Mouse (Mus musculus): ENCODE data around the gene Prss35. TPM values are rescaled to one million over a fixed set of nuclear protein-coding genes. Genes with fewer than 3 reads are reported as not detected.

Gene Prss35
- polyA plus RNA-seq, 1 experiment from 2014 or later: 8.4 TPM

DNA sequence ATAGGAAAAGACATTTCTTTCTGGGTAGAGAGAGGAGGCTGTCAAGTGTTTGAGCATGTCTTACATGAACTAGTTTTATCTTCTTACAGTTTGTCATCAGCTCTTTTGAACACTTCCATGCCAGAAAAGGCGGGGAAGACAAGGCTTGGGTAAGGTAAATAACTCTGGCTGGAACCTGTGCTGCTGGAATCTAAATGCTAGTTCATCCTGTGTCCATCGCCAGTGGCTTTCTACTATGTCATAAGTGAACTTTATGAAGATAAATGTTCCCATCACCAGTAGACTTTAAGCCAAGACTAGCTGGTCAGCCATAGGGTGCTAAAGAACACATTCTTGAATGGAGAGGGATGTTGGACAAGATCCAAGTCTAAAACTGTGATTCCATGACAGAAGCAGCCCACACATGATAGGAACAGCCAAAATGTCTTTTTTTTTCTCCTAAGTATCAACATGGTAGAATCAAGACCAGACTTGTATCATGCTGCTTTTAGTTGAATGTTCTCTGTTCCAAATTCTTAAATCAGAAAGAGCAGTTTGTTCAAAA, 33.3 kb upstream of the Prss35 start:
- WGBS: 82% methylated on average over 2 of the region's 2 CpGs
- H3K27ac ChIP-seq (ENCODE audit: low read length): no peak overlapping the region
- no peak overlapping the region for H3K4me3 ChIP-seq (ENCODE audit: low read length)
- no peak overlapping the region for H3K9ac ChIP-seq (replicated peaks; ENCODE audit: low read length)
- H3K4me2 ChIP-seq (replicated peaks; ENCODE audit: low read depth, low read length): no peak overlapping the region
- H3K4me1 ChIP-seq (ENCODE audit: insufficient read depth, low read length): no peaks in the 10 kb centered on the region
- H3K36me3 ChIP-seq (ENCODE audit: insufficient read depth, low read length): no peaks in the 10 kb centered on the region
- no peak for ATAC-seq (ENCODE audit: low FRiP score, low TSS enrichment)
- H3K9me3 ChIP-seq (ENCODE audit: low read length): no peaks in the 10 kb centered on the region
- no peaks in the 10 kb centered on the region for H3K27me3 ChIP-seq (ENCODE audit: insufficient read depth, low read length)

DNA sequence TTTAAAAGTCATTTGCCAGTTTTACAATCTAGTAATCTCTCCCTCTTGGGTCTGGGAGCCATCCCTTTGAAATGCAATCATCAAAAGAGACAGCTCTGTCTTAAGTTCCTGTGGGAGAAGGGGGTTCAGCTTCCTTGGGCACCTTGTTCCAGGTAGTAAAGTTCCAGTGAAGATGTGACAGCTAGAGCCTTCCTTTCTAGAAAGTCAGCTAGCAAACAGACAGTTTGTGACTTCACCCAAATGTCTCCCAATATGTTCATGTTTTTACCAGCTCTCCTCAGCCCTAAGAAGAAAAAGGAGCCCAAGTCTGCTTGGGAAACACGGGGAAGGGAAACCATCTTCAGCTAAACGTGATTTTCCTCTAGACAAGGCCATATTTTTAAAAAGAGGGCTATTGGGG, 30.8 kb upstream of the Prss35 start:
- ATAC-seq (ENCODE audit: low FRiP score, low TSS enrichment): no peak
- Histone ChIP-seq H3K36me3 (ENCODE audit: insufficient read depth, low read length) (no peaks in the 10 kb centered on the region), H3K9ac (replicated peaks; ENCODE audit: low read length) (no peak overlapping the region), H3K4me2 (replicated peaks; ENCODE audit: low read depth, low read length) (no peak overlapping the region), H3K27me3 (ENCODE audit: insufficient read depth, low read length) (no peaks in the 10 kb centered on the region), H3K4me3 (ENCODE audit: low read length) (no peak overlapping the region), H3K4me1 (ENCODE audit: insufficient read depth, low read length) (no peaks in the 10 kb centered on the region), H3K9me3 (ENCODE audit: low read length) (no peaks in the 10 kb centered on the region), H3K27ac (ENCODE audit: low read length) (no peak overlapping the region)
- 54% methylated on average over 2 of the region's 2 CpGs for WGBS

DNA sequence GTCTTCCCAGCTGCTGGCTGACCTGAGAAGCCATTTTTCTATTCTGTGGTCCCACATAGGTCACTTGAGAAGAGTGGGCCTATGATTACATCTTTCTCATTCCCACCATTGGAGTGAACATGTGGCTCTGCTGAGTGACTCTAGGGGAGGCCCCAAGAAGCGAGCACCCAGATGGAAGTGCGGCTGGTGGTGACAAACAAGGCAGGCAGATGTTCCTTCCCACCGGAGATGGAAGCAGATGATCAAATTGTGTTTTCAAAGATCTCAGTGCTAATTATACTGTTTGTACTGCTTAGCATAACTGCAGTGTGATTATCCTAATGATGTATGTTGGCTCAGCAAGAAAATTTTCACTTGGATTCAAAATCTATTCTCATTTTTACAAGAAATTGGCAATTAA, 29.4 kb upstream of the Prss35 start:
- Histone ChIP-seq H3K27ac (ENCODE audit: low read length) (no peak overlapping the region), H3K4me1 (ENCODE audit: insufficient read depth, low read length) (no peaks in the 10 kb centered on the region), H3K4me3 (ENCODE audit: low read length) (no peak overlapping the region), H3K4me2 (replicated peaks; ENCODE audit: low read depth, low read length) (no peak overlapping the region), H3K36me3 (ENCODE audit: insufficient read depth, low read length) (no peaks in the 10 kb centered on the region), H3K27me3 (ENCODE audit: insufficient read depth, low read length) (no peaks in the 10 kb centered on the region), H3K9ac (replicated peaks; ENCODE audit: low read length) (no peak overlapping the region), H3K9me3 (ENCODE audit: low read length) (no peaks in the 10 kb centered on the region)
- no peak for ATAC-seq (ENCODE audit: low FRiP score, low TSS enrichment)
- WGBS: 88% methylated on average over 3 of the region's 3 CpGs

DNA sequence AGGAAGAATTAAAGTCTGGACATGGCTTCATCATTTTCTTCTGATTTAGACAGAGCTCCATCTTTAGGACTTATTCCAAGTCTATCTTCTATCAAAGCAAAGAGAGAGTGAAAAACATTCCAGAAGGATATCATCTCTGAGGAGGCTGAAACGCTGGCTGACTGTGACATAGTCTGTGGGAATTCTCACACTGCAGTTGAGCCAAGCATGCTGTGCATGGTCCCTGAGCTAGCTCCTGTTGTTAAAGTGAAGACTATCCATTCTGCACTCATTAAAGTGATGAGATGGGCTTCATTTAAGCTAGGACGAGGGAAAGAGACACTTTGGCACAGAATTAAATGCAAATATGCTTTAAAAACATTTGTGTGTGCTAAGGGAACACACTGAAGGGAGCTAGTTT, 26.9 kb upstream of the Prss35 start:
- no peak overlapping the region for H3K4me3 ChIP-seq (ENCODE audit: low read length)
- H3K4me1 ChIP-seq (ENCODE audit: insufficient read depth, low read length): no peaks in the 10 kb centered on the region
- no peaks in the 10 kb centered on the region for H3K27me3 ChIP-seq (ENCODE audit: insufficient read depth, low read length)
- 49% methylated on average over 2 of the region's 2 CpGs for WGBS
- no peak overlapping the region for H3K9ac ChIP-seq (replicated peaks; ENCODE audit: low read length)
- H3K27ac ChIP-seq (ENCODE audit: low read length): no peak overlapping the region
- H3K36me3 ChIP-seq (ENCODE audit: insufficient read depth, low read length): no peaks in the 10 kb centered on the region
- no peaks in the 10 kb centered on the region for H3K9me3 ChIP-seq (ENCODE audit: low read length)
- ATAC-seq (ENCODE audit: low FRiP score, low TSS enrichment): no peak
- H3K4me2 ChIP-seq (replicated peaks; ENCODE audit: low read depth, low read length): no peak overlapping the region

DNA sequence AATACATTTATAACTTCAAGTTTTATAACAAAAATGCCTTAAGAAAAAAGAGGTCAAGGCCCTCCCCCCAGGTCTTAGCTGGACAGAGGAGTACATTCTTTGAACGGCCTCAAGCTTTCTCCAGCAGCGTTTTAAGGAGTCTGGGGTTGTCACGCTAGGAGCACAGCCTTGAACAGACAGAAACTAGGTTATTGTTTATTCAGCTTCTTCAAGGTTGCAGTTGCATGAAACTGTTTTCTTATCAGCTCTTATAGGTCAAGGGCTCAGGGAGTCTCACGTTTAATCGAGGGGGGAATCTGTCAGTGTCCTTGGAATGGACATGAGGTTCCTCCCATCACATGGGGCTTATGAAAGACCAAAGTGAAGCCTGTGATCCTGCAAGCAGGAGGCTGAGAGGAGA, 26.3 kb upstream of the Prss35 start:
- H3K4me2 ChIP-seq (replicated peaks; ENCODE audit: low read depth, low read length): no peak overlapping the region
- H3K27ac ChIP-seq (ENCODE audit: low read length): no peak overlapping the region
- H3K4me3 ChIP-seq (ENCODE audit: low read length): no peak overlapping the region
- no peaks in the 10 kb centered on the region for H3K36me3 ChIP-seq (ENCODE audit: insufficient read depth, low read length)
- no peak overlapping the region for H3K9ac ChIP-seq (replicated peaks; ENCODE audit: low read length)
- 33% methylated on average over 5 of the region's 5 CpGs for WGBS
- H3K9me3 ChIP-seq (ENCODE audit: low read length): no peaks in the 10 kb centered on the region
- no peaks in the 10 kb centered on the region for H3K4me1 ChIP-seq (ENCODE audit: insufficient read depth, low read length)
- H3K27me3 ChIP-seq (ENCODE audit: insufficient read depth, low read length): no peaks in the 10 kb centered on the region
- no peak for ATAC-seq (ENCODE audit: low FRiP score, low TSS enrichment)

DNA sequence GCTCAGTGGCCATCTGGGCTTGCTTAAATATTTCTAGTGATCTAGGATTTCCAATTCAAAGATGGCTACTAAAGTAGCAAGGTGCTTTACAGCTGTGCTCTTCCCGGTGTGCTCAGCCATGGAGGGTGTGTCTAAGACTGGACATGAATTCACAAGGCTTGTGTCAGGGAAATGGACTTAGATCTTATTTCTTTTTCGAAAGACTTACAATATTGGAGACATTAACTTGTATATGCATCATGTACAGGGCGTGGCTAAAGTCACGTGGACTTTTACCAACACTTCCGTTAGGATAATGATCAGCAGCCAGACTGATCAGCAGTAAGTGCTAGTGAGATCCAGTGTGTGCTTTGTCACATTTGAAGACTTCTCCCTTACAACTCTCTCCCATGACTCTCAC, 23.2 kb upstream of the Prss35 start:
- WGBS: 91% methylated on average over 5 of the region's 5 CpGs

DNA sequence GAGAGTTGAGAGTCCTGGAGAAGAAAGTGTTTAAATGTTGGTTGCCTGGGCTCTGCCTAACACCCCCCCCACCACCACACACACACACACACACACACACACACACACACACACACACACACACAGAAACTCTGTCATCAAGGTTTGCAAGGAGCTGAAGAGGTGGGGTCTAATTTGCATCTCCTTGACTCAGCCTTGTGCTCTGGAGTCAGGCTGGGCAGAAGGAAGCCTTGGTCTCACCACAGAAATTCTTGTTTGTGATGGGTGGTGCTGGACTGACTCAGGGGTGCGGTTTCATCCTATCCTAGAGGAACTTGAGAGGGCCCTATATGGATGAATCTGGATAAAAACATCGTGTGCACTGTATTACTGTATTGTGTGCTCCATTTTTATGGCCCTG, 22.7 kb upstream of the Prss35 start:
- H3K4me2 ChIP-seq (replicated peaks; ENCODE audit: low read depth, low read length): no peak overlapping the region
- no peaks in the 10 kb centered on the region for H3K36me3 ChIP-seq (ENCODE audit: insufficient read depth, low read length)
- 0 out of 2 replicates have a peak, but pooled peaks have one; percentile 19 for ATAC-seq (ENCODE audit: low FRiP score, low TSS enrichment)
- no peaks in the 10 kb centered on the region for H3K9me3 ChIP-seq (ENCODE audit: low read length)
- H3K4me1 ChIP-seq (ENCODE audit: insufficient read depth, low read length): no peaks in the 10 kb centered on the region
- H3K9ac ChIP-seq (replicated peaks; ENCODE audit: low read length): no peak overlapping the region
- no peaks in the 10 kb centered on the region for H3K27me3 ChIP-seq (ENCODE audit: insufficient read depth, low read length)
- no peak overlapping the region for H3K4me3 ChIP-seq (ENCODE audit: low read length)
- WGBS: 75% methylated on average over 2 of the region's 2 CpGs
- no peak overlapping the region for H3K27ac ChIP-seq (ENCODE audit: low read length)

More for the DNA sequence above, 23.2 kb upstream of the Prss35 start:
- Histone ChIP-seq H3K4me2 (replicated peaks; ENCODE audit: low read depth, low read length) (no peak overlapping the region), H3K9me3 (ENCODE audit: low read length) (no peaks in the 10 kb centered on the region), H3K36me3 (ENCODE audit: insufficient read depth, low read length) (no peaks in the 10 kb centered on the region), H3K4me1 (ENCODE audit: insufficient read depth, low read length) (no peaks in the 10 kb centered on the region), H3K9ac (replicated peaks; ENCODE audit: low read length) (no peak overlapping the region), H3K4me3 (ENCODE audit: low read length) (no peak overlapping the region), H3K27me3 (ENCODE audit: insufficient read depth, low read length) (no peaks in the 10 kb centered on the region), H3K27ac (ENCODE audit: low read length) (no peak overlapping the region)
- no peak for ATAC-seq (ENCODE audit: low FRiP score, low TSS enrichment)

DNA sequence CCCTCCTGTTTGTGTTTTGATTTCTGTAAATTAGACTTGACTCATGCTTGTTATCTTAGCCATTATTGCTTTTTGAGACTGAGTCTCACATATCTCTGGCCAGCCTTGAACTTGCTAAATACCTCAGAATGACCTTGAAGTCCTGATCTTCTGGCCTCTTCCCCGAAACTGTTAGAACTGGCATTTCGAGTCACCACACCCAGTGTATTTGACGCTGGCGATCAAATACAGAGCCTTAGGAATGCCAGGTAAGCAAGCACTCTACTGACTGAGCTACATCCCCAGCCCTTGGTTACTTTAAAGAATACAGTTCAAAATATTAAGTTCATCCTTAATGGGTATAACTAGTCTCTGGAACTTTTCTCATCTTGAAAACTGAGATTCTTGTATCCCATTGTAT, 18.4 kb upstream of the Prss35 start:
- Histone ChIP-seq H3K27me3 (ENCODE audit: insufficient read depth, low read length) (no peaks in the 10 kb centered on the region), H3K9ac (replicated peaks; ENCODE audit: low read length) (no peak overlapping the region), H3K27ac (ENCODE audit: low read length) (no peak overlapping the region), H3K4me1 (ENCODE audit: insufficient read depth, low read length) (no peaks in the 10 kb centered on the region), H3K4me2 (replicated peaks; ENCODE audit: low read depth, low read length) (no peak overlapping the region), H3K36me3 (ENCODE audit: insufficient read depth, low read length) (no peaks in the 10 kb centered on the region), H3K9me3 (ENCODE audit: low read length) (no peaks in the 10 kb centered on the region), H3K4me3 (ENCODE audit: low read length) (no peak overlapping the region)
- WGBS: 87% methylated on average over 4 of the region's 4 CpGs
- ATAC-seq (ENCODE audit: low FRiP score, low TSS enrichment): no peak

DNA sequence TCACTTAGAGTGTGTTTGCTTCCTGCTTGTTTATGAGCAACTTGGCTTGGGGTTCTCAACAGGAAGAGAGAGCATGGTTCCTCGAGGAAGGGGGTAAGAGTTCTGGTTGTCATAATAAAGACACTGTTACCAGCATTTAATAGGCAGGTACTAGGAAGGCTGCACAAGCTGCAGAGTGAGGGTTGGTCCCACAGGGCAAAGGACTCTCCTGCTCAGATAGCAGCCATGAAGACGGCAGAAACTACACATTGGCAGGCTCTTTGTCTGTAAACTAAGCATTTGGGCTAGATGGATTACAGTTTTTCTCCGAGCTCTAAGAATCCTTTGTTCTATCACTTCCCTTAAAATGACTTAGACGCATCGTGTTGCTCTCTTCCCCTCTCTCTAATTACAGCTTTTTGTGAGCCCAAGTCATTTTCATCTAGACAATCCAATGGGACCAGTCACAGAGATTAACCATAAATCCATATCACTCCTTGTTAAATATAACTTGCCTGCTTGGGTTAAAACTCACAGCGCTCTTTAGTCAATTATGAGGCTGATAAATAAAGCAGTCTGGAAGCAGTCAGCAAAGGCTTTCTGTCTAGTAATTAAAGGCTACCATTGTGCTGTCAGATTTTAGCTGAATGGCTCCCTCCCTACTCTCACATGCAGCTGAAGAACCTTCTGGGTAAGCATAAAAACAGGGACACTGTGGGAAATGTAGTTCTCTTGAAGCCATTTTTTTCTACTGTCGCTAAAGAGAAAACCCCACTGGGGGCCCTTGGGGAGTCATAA, 17.7 kb upstream of the Prss35 start:
- H3K4me2 ChIP-seq (replicated peaks; ENCODE audit: low read depth, low read length): no peak overlapping the region
- no peak overlapping the region for H3K9ac ChIP-seq (replicated peaks; ENCODE audit: low read length)
- no peaks in the 10 kb centered on the region for H3K36me3 ChIP-seq (ENCODE audit: insufficient read depth, low read length)
- H3K4me1 ChIP-seq (ENCODE audit: insufficient read depth, low read length): no peaks in the 10 kb centered on the region
- H3K9me3 ChIP-seq (ENCODE audit: low read length): no peaks in the 10 kb centered on the region
- whole genome bisulfite sequencing: 68% methylated on average over 7 of the region's 7 CpGs
- H3K27me3 ChIP-seq (ENCODE audit: insufficient read depth, low read length): no peaks in the 10 kb centered on the region
- no peak overlapping the region for H3K4me3 ChIP-seq (ENCODE audit: low read length)
- no peak overlapping the region for H3K27ac ChIP-seq (ENCODE audit: low read length)
- no peak for ATAC-seq (ENCODE audit: low FRiP score, low TSS enrichment)

DNA sequence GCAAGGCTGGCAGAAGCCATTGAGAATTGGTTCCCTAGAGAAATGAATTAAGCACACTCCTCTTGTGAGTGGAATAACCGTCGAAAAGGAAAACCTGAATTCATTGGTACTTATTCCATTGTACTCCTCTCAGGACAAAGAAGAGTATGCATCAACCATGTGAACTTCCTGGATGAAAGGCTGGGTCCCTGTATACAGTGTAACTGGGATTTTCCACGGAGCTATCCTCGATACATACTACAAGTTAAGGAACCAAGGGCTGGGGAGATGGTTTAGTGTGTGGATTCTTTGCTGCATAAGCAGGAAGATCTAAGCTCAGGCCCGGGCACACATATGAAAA, 17.1 kb upstream of the Prss35 start:
- H3K4me1 ChIP-seq (ENCODE audit: insufficient read depth, low read length): no peaks in the 10 kb centered on the region
- H3K27me3 ChIP-seq (ENCODE audit: insufficient read depth, low read length): no peaks in the 10 kb centered on the region
- no peak overlapping the region for H3K27ac ChIP-seq (ENCODE audit: low read length)
- H3K4me2 ChIP-seq (replicated peaks; ENCODE audit: low read depth, low read length): no peak overlapping the region
- H3K36me3 ChIP-seq (ENCODE audit: insufficient read depth, low read length): no peaks in the 10 kb centered on the region
- no peak overlapping the region for H3K4me3 ChIP-seq (ENCODE audit: low read length)
- no peak overlapping the region for H3K9ac ChIP-seq (replicated peaks; ENCODE audit: low read length)
- no peaks in the 10 kb centered on the region for H3K9me3 ChIP-seq (ENCODE audit: low read length)
- ATAC-seq (ENCODE audit: low FRiP score, low TSS enrichment): no peak
- 94% methylated on average over 5 of the region's 5 CpGs for WGBS
